Mouse (Mus musculus) CH12.LX (cell line): ENCODE data around the gene Mapk8ip1. TPM values are rescaled to one million over a fixed set of nuclear protein-coding genes. Genes with fewer than 3 reads are reported as not detected.
A peak's percentile ranks its signal among the peaks of the same experiment; 100 is the strongest.

Source experiments
- DNase-seq: peaks from one replicate; pipeline ENCODE4 v3.0.0-alpha.2; 2013; ENCODE audit errors: extremely low read depth
- H3K27ac ChIP-seq: 2 replicates; pipeline ENCODE4 v1.5.1; 2012; ENCODE audit warnings: low read depth, mild to moderate bottlenecking, control low read depth, moderate library complexity; ENCODE audit not compliant: insufficient read depth
- H3K27me3 ChIP-seq: replicated peaks from 2 replicates; pipeline ENCODE3; 2012; ENCODE audit warnings: inconsistent platforms
- H3K36me3 ChIP-seq, 2 experiments: replicated peaks in 1 of 2; 2 replicates each; pipeline versions ENCODE3 to v1.6.1; 2012; ENCODE audit warnings: inconsistent platforms in 1 of 2, low read length in 1 of 2, mild to moderate bottlenecking in 1 of 2, mixed read lengths in 1 of 2, moderate library complexity in 1 of 2; ENCODE audit not compliant: control insufficient read depth in 1 of 2, insufficient read depth in 1 of 2
- H3K4me1 ChIP-seq, 2 experiments: 2 replicates each; pipeline ENCODE4 v1.6.1; 2012; ENCODE audit warnings: inconsistent platforms in 1 of 2, moderate library complexity in 1 of 2; ENCODE audit not compliant: insufficient read depth in 2 of 2, control insufficient read depth in 1 of 2
- H3K4me2 ChIP-seq: 2 replicates; pipeline ENCODE4 v1.6.1; 2012; ENCODE audit warnings: low read depth, mild to moderate bottlenecking, control low read depth; ENCODE audit not compliant: poor library complexity, insufficient read depth, severe bottlenecking
- H3K4me3 ChIP-seq, 3 experiments: fragments of 150-350 bp in 1 of 3; sonication (generic) in 1 of 3; replicated peaks in 1 of 3; 2 replicates each; pipeline versions ENCODE3 to v1.5.1; 2011 to 2012; ENCODE audit warnings: low read depth in 2 of 3, low read length in 2 of 3, mild to moderate bottlenecking in 2 of 3, moderate library complexity in 2 of 3, control low read depth in 1 of 3, improper control_type of control experiment in 1 of 3, inconsistent platforms in 1 of 3, mixed read lengths in 1 of 3; ENCODE audit not compliant: poor library complexity in 1 of 3
- H3K79me2 ChIP-seq: replicated peaks from 2 replicates; pipeline ENCODE4 v1.6.1; 2012; ENCODE audit warnings: mild to moderate bottlenecking, moderate library complexity; ENCODE audit not compliant: control insufficient read depth, poor library complexity, insufficient read depth, severe bottlenecking; ENCODE audit errors: extremely low read depth
- H3K9ac ChIP-seq: 2 replicates; pipeline ENCODE4 v1.6.1; 2012; ENCODE audit warnings: low read depth, mild to moderate bottlenecking, control low read depth, moderate library complexity; ENCODE audit not compliant: insufficient read depth
- H3K9me3 ChIP-seq: replicated peaks from 2 replicates; pipeline ENCODE3; 2012; ENCODE audit warnings: low read length, inconsistent platforms, mixed read lengths
- BHLHE40 ChIP-seq: IDR thresholded peaks from 2 replicates; pipeline ENCODE4 v1.6.1; 2011; ENCODE audit warnings: mild to moderate bottlenecking, low read depth, low read length, improper control_type of control experiment
- CTCF ChIP-seq, 2 experiments: IDR thresholded peaks in 1 of 2; conservative IDR thresholded peaks in 1 of 2; 2 replicates each; pipeline ENCODE4 v1.5.1; 2011 to 2012; ENCODE audit warnings: low read depth in 2 of 2, low read length in 2 of 2, improper control_type of control experiment in 1 of 2, inconsistent platforms in 1 of 2, mild to moderate bottlenecking in 1 of 2, moderate library complexity in 1 of 2
- EP300 ChIP-seq: IDR thresholded peaks from 2 replicates; pipeline ENCODE4 v1.6.1; 2011; ENCODE audit warnings: low read length, improper control_type of control experiment
- GABPA ChIP-seq: IDR thresholded peaks from 2 replicates; pipeline ENCODE4 v1.6.1; 2012; ENCODE audit warnings: low read depth, low read length, improper control_type of control experiment, inconsistent platforms; ENCODE audit not compliant: insufficient replicate concordance
- IRF4 ChIP-seq: IDR thresholded peaks from 2 replicates; pipeline ENCODE4 v1.6.1; 2014; ENCODE audit warnings: low read depth, mild to moderate bottlenecking, inconsistent platforms, low read length, improper control_type of control experiment
- JUND ChIP-seq: conservative IDR thresholded peaks from 2 replicates; pipeline ENCODE4 v1.6.1; 2011; ENCODE audit warnings: low read depth, low read length, improper control_type of control experiment
- MAFK ChIP-seq: IDR thresholded peaks from 2 replicates; pipeline ENCODE4 v1.6.1; 2011; ENCODE audit warnings: low read length, improper control_type of control experiment; ENCODE audit not compliant: insufficient replicate concordance
- MXI1 ChIP-seq: IDR thresholded peaks from 2 replicates; pipeline ENCODE4 v1.6.1; 2011; ENCODE audit warnings: mild to moderate bottlenecking, low read depth, low read length, improper control_type of control experiment
- POLR2A ChIP-seq: IDR thresholded peaks from 2 replicates; pipeline ENCODE4 v1.6.1; 2011; ENCODE audit warnings: low read depth, mild to moderate bottlenecking, improper control_type of control experiment, low read length
- POLR2AphosphoS2 ChIP-seq: IDR thresholded peaks from 2 replicates; pipeline ENCODE4 v1.6.1; 2011; ENCODE audit warnings: low read depth, low read length, improper control_type of control experiment
- RCOR1 ChIP-seq: conservative IDR thresholded peaks from 2 replicates; pipeline ENCODE4 v1.6.1; 2012; ENCODE audit warnings: low read depth, mild to moderate bottlenecking, inconsistent platforms, low read length, improper control_type of control experiment
- SMC3 ChIP-seq: IDR thresholded peaks from 2 replicates; pipeline ENCODE4 v1.6.1; 2011; ENCODE audit warnings: low read depth, low read length, improper control_type of control experiment
- ZMIZ1 ChIP-seq: IDR thresholded peaks from 2 replicates; pipeline ENCODE4 v1.6.1; 2012; ENCODE audit warnings: low read depth, mild to moderate bottlenecking, inconsistent platforms, low read length, improper control_type of control experiment
- ZNF384 ChIP-seq: IDR thresholded peaks from 2 replicates; pipeline ENCODE4 v1.6.1; 2012; ENCODE audit warnings: low read depth, low read length, improper control_type of control experiment, inconsistent platforms
- dilution Hi-C: fragments of 300-500 bp; cut with MboI; formaldehyde crosslinking; loops from 2 replicates; pipeline ENCODE4 v1.14.3; 2020; ENCODE audit warnings: low sequenced_read_pairs; ENCODE audit not compliant: extremely low pct_unique_long_range_greater_than_20kb, extremely low pct_ligation_motif_present
- in situ Hi-C: fragments of 300-500 bp; cut with MboI; formaldehyde crosslinking; loops from 3 replicates; pipeline ENCODE4 v1.14.3; 2019; ENCODE audit warnings: low sequenced_read_pairs, low pct_ligation_motif_present, low pct_unique_long_range_greater_than_20kb, mixed read lengths
- polyA plus RNA-seq: library from polyadenylated mRNA; unstranded; fragments of >175 nt; gene quantifications from 2 replicates; pipeline ENCODE4 v1.2.1, GENCODE M21; 2012; ENCODE audit warnings: low read depth; ENCODE audit not compliant: insufficient read length
- total RNA-seq, 2 experiments: library from RNA; depleted of rRNA; stranded (reverse); fragments of 300-350 nt in 1 of 2; fragments of >200 nt in 1 of 2; gene quantifications; 2 replicates each; pipeline ENCODE4 v1.2.3; 2012 to 2014

Mapk8ip1 gene
- total and polyA plus RNA-seq, 3 experiments = 5.4 to 13.0 (median 5.5) TPM

DNA sequence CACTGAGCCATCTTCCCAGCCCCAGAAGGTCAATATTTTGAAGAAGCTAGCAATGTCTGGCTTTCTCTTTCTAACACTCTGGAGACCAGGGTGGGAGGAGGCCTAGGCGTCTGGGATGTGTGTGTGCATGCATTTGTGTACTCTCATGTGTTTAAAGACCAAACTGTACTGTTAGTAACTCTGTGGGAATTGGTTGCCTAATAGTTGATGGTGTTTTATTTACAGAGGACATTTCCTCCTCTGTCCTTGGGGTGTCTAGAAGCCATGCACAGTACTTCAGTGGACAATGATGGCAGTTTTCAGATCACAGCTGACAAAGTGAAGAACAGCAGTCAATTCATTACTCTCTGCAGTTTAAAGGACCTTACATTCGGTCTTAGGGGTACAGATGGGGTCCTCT is 53.9 kb downstream of the Mapk8ip1 start:
- no peak overlapping the region for H3K9ac ChIP-seq
- in situ Hi-C loops = no loop called here
- no peak overlapping the region for H3K4me2 ChIP-seq
- TF ChIP-seq POLR2A (no peak), GABPA (no peak), JUND (no peak), MXI1 (no peak), MAFK (no peak), ZMIZ1 (no peak), POLR2AphosphoS2 (no peak), ZNF384 (no peak), SMC3 (no peak)
- peaks cover 52 to 72% of the 10 kb centered on the region in 2 experiments for H3K36me3 ChIP-seq
- peaks cover under 1 to 21% of the 10 kb centered on the region in 2 experiments; a peak in 3 of 4 replicates for H3K4me1 ChIP-seq
- no peak overlapping the region for H3K4me3 ChIP-seq
- H3K79me2 ChIP-seq = no peaks in the 10 kb centered on the region
- H3K27ac ChIP-seq = no peak overlapping the region
- no peaks in the 10 kb centered on the region for H3K9me3 ChIP-seq
- dilution Hi-C loops = no loop called here
- no peak for DNase-seq
- H3K27me3 ChIP-seq = no peaks in the 10 kb centered on the region

GRCm38 (mm10) chr2:92342418-92342817 is 58.6 kb downstream of the Mapk8ip1 start:
- in situ Hi-C loops (no loop called here), dilution Hi-C loops (no loop called here)
- DNase-seq = peak; percentile 37
- Histone ChIP-seq H3K27me3 (no peaks in the 10 kb centered on the region), H3K27ac (peak overlapping the region; percentile 34; the same call in 1 of the 2 replicates), H3K4me1 (peaks cover 5 to 28% of the 10 kb centered on the region in 2 experiments; a peak in 3 of 4 replicates)
- TF ChIP-seq CTCF (conservative IDR thresholded peaks at IDR 0.05 in 1 of 2, IDR thresholded peaks at IDR 0.05 in 1 of 2; ENCODE audit: low read depth in 2 of 2, low read length in 2 of 2) (no peak), RCOR1 (no peak), IRF4 (peak; percentile 52; the same call in 1 of the 2 replicates), JUND (no peak), EP300 (0 out of 2 replicates have a peak, but pooled peaks have one; percentile 32), BHLHE40 (peak; percentile 50)
- TF ChIP-seq, all 38 proteins: peak for 3
- peak overlapping the region; percentile 44; the same call in 1 of the 2 replicates for H3K9ac ChIP-seq
- H3K4me3 ChIP-seq = no peak overlapping the region
- H3K9me3 ChIP-seq = no peaks in the 10 kb centered on the region
- H3K79me2 ChIP-seq = no peaks in the 10 kb centered on the region
- H3K36me3 ChIP-seq = peaks cover 14 to 40% of the 10 kb centered on the region in 2 experiments
- H3K4me2 ChIP-seq = peak overlapping the region; percentile 59

Other genes starting within 250 kb of the Mapk8ip1 start
- 35.1 and 44.0 TPM in 2 replicates for gene Pex16, start 26.6 kb downstream of the Mapk8ip1 start, total RNA-seq (2012; rRNA removed)
- gene Pex16, start 26.6 kb downstream of the Mapk8ip1 start, total RNA-seq (2014; rRNA removed) = 25.0 and 28.7 TPM in 2 replicates
- gene Pex16, start 26.6 kb downstream of the Mapk8ip1 start, polyA plus RNA-seq = 36.6 and 37.2 TPM in 2 replicates
- gene Large2, start 26.4 kb downstream of the Mapk8ip1 start, total RNA-seq (2012; rRNA removed) = 1.4 and 1.5 TPM in 2 replicates
- gene Large2, start 26.4 kb downstream of the Mapk8ip1 start, total RNA-seq (2014; rRNA removed) = 0.19 TPM in 1 of 2 replicates, not detected in the other
- 0.45 and 0.89 TPM in 2 replicates for gene Large2, start 26.4 kb downstream of the Mapk8ip1 start, polyA plus RNA-seq
- 2.9 and 3.4 TPM in 2 replicates for gene 1700029I15Rik, start 18.7 kb downstream of the Mapk8ip1 start, total RNA-seq (2012; rRNA removed)
- gene 1700029I15Rik, start 18.7 kb downstream of the Mapk8ip1 start, total RNA-seq (2014; rRNA removed) = 0.39 and 0.67 TPM in 2 replicates
- 3.0 and 5.0 TPM in 2 replicates for gene 1700029I15Rik, start 18.7 kb downstream of the Mapk8ip1 start, polyA plus RNA-seq
- gene Cry2, start 32.8 kb upstream of the Mapk8ip1 start, total RNA-seq (2012; rRNA removed) = 8.8 and 12.7 TPM in 2 replicates
- 3.7 and 4.3 TPM in 2 replicates for gene Cry2, start 32.8 kb upstream of the Mapk8ip1 start, total RNA-seq (2014; rRNA removed)
- gene Cry2, start 32.8 kb upstream of the Mapk8ip1 start, polyA plus RNA-seq = 15.2 and 15.9 TPM in 2 replicates
- gene Slc35c1, start 59.3 kb upstream of the Mapk8ip1 start, total RNA-seq (2012; rRNA removed) = 7.3 and 8.7 TPM in 2 replicates
- gene Slc35c1, start 59.3 kb upstream of the Mapk8ip1 start, total RNA-seq (2014; rRNA removed) = 2.8 and 4.1 TPM in 2 replicates
- 18.4 and 22.7 TPM in 2 replicates for gene Slc35c1, start 59.3 kb upstream of the Mapk8ip1 start, polyA plus RNA-seq
- not detected in 2 replicates for gene Chst1, start 198.4 kb upstream of the Mapk8ip1 start, total RNA-seq (2012; rRNA removed)
- gene Chst1, start 198.4 kb upstream of the Mapk8ip1 start, total RNA-seq (2014; rRNA removed) = not detected in 2 replicates
- not detected in 2 replicates for gene Chst1, start 198.4 kb upstream of the Mapk8ip1 start, polyA plus RNA-seq